Mouse (Mus musculus): Measurements from ENCODE around the gene Jarid2.
A peak's percentile ranks its signal among the peaks of the same experiment; 100 is the strongest.

Gene Jarid2

GRCm38 (mm10) chr13:44775396-44775795, 46.1 kb downstream of the Jarid2 start:
- DNase-seq (ENCODE audit: extremely low spot score), result no peak

DNA sequence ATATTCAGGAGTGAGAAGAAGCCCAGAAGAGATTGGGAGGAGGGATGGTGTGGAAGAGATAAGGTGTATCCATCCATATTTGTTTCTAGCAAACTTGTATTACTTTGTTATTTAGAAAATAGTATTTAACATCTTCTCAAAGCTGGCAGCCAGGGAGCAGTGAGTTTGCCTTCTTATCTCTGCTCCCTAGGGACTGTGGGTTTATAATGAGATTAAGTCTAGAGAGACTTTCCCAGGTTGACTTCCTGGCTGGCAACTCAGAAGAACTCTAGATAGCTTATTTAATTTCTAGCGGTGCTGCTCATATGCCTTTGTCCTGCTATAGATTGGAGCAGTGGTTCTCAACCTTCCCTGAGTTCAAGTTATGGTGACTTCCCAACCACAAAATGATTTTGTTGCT, 51.2 kb downstream of the Jarid2 start:
- DNase-seq (ENCODE audit: extremely low spot score), result no peak

- no peak for DNase-seq (ENCODE audit: extremely low spot score)
Observed at GRCm38 (mm10) chr13:44781126-44781525, 51.9 kb downstream of the Jarid2 start.

DNA sequence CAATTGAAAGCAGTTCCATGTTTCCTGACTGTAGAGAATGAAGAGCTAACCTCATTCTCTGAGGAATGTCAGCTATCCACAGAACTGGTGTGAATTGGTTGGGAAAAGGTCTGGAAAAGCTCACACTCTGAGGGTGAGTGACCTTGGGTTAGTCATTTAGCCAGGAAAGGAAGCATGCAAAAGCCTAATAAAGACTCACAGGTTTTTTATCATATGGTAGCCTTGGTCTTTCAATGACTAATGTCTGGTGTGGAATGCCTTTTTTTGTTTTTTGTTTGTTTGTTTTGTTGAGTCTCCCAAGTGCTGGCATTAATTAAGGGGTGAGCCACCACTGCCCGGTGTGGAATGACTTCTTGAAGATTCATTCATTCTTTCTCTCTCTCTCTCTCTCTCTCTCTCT, 55.3 kb downstream of the Jarid2 start:
- no peak for DNase-seq (ENCODE audit: extremely low spot score)

DNA sequence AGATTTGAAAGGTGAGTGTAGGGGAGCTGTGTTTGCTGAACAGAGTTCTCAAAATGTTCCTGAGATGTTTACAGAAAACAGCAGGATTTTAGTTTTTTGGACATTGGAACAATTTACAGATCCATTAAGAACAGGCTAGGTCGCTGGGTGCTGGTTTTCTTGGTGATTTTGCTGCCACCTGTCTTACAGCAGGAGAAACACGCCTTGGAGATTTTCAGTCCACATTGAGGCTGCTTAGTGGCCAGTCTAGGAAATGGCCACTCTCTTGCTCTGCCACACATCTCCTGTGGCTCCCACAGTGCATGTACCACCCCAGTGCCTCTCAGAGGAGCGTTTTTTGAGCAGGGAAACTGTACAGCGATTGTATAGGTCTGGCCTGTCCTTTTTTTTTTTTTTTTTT, 57.0 kb downstream of the Jarid2 start:
- peak; percentile 39 for DNase-seq (ENCODE audit: extremely low spot score)

DNA sequence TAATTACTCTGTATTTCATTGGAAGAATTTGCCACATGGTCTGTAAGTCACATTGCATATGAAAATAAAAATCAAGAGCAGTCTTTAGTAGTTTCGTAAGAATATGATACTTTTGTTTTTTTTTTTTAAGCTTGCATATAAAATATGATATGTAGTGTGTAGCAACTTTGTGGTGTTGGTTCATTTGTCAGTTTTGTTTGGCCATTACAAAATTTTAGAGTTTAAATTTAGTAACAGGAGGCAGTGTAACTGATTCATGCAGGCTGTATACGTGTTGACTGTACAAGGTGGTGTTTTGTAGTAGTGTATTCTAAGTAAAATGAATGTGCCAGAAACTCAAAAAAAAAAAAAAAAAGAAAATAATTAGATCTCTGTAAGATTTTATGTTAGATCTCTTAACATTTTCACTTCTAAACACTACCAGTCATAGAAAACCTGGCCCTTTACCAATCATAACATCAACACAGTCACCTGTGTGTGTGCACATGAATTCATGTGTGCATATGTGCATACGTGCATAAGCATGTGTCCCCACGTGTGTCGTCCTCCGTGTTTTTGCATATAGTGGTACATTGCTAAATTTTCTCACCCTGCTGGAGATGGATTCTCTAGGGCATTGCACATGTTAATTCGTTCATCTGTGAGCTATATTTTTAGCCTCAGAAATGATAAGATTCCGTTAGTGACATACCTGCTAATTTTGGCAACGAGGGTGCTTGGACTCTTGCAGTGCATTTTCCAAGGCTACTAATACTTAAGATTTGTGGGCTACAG, 59.3 kb downstream of the Jarid2 start:
- no peak for DNase-seq (ENCODE audit: extremely low spot score)

DNA sequence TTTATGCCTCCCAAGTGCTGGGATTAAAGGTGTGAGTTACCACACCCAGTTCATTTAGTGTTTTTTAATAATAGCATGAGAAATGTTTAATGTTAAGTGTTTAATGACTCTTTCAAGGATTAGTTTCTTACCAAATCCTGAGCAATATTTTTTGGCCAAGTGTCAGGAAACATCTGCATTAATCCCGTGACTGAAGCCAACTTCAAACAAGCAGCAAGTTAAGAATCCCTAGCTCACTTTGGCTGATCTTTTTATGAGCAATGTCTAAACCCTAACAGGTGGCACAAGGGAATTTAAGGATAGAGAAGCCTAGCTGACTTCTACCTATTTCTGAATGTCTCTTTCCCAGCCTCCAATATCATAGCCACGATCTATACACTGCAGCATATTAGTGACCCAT, 60.7 kb downstream of the Jarid2 start:
- no peak for DNase-seq (ENCODE audit: extremely low spot score)

GRCm38 (mm10) chr13:44792361-44792892, 63.2 kb downstream of the Jarid2 start:
- DNase-seq (ENCODE audit: extremely low spot score), result no peak

DNA sequence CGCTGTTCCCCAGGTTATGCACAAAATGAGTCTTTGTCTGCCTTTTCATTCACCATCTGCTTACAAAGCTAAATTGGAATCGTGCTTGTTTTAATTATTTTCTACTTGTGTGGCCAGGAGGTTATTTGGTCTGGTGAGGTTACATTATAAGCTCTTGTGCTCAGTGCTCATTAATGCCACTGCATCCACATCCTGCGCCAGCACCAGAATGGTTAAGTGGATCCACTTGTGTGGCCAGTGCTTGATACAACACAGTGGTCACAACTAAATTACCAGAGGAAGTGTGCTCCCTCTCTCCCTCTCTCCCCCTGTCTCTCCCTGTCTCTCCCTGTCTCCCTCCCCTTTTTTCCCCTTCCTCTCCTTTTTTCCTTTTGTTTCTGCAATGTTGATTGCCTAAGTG, 66.6 kb downstream of the Jarid2 start:
- DNase-seq (ENCODE audit: extremely low spot score), result peak; percentile 7

GRCm38 (mm10) chr13:44796775-44797174, 67.5 kb downstream of the Jarid2 start:
- no peak for DNase-seq (ENCODE audit: extremely low spot score)

DNA sequence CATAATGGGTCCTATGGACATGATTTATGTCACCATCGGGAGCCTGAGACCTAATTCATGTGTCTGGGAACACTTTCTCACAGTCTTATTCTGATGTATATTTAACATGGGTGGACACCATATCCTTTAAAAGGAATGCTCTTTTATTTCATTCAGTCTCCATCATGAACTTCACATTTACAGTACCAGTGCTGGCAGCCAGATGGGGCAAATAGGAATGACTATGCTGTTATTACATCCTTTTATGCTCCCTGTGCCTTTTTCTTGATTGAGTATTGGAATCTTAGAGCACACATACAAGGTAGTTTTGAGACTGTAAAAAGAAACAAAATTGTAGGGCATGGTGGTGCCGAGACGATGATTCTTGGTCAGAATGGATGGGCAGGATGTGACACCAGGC, 69.0 kb downstream of the Jarid2 start:
- DNase-seq (ENCODE audit: extremely low spot score), result no peak

GRCm38 (mm10) chr13:44799166-44799565, 69.9 kb downstream of the Jarid2 start:
- no peak for DNase-seq (ENCODE audit: extremely low spot score)

GRCm38 (mm10) chr13:44800059-44800458, 70.8 kb downstream of the Jarid2 start:
- no peak for DNase-seq (ENCODE audit: extremely low spot score)

DNA sequence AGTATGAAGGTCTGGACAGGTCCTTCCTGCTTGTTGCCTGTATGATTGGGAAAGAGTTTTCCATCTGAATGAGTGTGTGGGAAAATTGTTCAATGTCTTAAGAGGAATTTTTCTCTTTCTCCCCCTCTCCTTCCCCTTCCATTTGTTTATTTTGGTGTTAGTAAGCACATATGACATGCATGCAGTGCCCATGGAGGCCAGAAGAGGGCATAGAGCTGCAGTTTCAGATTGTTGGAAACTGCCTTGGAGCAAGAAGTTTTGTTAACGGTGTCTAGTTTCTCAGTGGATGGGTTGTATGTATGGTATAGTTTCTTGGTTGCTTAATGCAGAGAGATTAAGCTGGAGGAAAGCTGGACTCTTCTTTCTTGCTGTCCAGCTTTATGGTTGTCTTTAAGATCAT, 75.6 kb downstream of the Jarid2 start:
- DNase-seq (ENCODE audit: extremely low spot score), result peak; percentile 27

DNA sequence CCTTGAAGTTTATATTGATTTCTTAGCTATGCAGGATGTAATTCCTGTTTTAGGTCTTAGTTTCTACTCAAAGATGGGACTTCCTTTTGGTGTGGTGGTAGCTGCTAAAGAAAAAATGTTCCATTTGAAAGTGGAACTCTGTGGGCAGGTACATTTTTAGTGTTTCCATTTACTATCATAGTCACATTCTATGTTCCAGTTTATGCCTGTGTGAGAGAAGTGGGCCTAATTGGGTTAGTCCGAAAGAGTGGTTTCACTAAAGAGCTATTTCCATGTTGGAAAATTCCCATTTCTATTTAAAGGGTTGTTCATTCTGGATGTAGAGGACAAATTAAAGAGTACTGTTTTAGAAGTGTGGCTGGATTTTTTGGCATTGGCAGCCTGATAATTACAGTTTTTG, 79.0 kb downstream of the Jarid2 start:
- no peak for DNase-seq (ENCODE audit: extremely low spot score)

DNA sequence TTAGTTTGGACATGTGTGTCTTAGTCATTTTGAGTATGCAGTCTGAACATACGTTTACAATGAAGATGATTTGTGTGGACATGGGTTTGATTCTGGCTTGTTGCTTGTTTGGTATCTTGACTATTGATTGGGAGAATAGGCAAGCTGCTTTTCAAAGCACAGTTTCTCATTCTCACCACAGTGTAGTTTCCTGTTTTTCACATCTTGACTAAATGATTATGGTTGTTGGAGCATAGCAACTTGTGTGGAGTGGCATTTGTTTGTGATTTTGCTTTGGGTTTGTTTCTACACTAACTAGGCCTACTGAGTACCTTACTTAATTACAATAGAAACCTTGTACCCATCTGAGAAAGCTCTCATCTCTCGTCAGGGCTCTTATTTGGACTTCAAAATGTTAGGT, 81.7 kb downstream of the Jarid2 start:
- DNase-seq (ENCODE audit: extremely low spot score), result no peak

DNA sequence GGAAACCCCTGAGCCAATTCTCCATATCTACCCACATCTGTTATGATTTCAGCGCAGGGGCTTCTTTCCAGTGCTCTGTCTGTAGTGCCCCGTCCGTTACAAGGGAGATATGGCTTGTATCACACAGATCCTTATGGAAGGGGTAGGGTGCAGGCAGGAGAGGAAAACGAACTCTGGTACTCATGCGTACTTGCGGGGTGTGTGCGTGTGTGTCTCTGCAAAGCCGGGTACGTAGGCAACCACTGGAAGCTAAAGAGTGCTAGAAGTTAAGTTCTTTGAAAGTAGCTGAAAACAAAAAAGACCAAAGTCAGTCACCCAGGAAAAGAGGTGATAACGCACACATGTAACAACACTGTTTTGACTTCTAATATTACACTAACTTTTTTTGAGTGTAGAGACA, 82.3 kb downstream of the Jarid2 start:
- DNase-seq (ENCODE audit: extremely low spot score), result no peak

- DNase-seq (ENCODE audit: extremely low spot score), result no peak
Observed at GRCm38 (mm10) chr13:44812381-44812780, 83.1 kb downstream of the Jarid2 start.

GRCm38 (mm10) chr13:44819400-44819799, 90.1 kb downstream of the Jarid2 start:
- no peak for DNase-seq (ENCODE audit: extremely low spot score)

- DNase-seq (ENCODE audit: extremely low spot score), result no peak
Observed at GRCm38 (mm10) chr13:44822578-44822977, 93.3 kb downstream of the Jarid2 start.

GRCm38 (mm10) chr13:44828903-44829302, 99.6 kb downstream of the Jarid2 start:
- DNase-seq (ENCODE audit: extremely low spot score), result no peak

DNA sequence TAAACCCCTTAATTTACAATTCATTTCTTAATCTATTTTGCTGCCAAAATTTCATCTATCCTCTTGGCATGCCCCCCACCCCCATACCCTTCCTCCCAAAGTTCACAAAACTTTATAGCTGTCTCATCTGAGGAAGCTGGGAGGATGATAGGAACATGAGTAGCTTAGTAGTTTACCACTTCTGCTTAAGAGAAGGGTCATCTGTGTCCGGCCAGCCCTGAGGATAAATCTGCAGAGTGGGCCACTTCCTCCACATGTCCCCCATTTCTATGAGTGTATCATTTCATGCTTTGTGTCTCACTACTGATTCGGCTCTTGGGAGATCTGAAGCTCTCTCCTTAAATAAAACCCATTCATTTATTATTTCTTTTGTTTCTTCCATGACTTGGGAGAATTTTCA, 102.8 kb downstream of the Jarid2 start:
- DNase-seq (ENCODE audit: extremely low spot score), result no peak

GRCm38 (mm10) chr13:44832866-44833265, 103.6 kb downstream of the Jarid2 start:
- DNase-seq (ENCODE audit: extremely low spot score), result no peak

GRCm38 (mm10) chr13:44833353-44833752, 104.1 kb downstream of the Jarid2 start:
- peak; percentile 33 for DNase-seq (ENCODE audit: extremely low spot score)
